Mouse (Mus musculus) thymus, postnatal 10 days (tissue): ENCODE data around the gene Mdm4.
"Not testable (repeated sequence)": the region's sequence is repeated elsewhere in the genome, so short reads cannot be mapped to it uniquely, and the experiment has no call there.

Experiments used
- DNase-seq, 2 experiments: peaks; one replicate each; pipeline ENCODE4 v3.0.0; 2021; ENCODE audit warnings: low spot score in 2 of 2

Gene Mdm4

GRCm38 (mm10) chr1:133053034-133053433 is 22.7 kb upstream of the Mdm4 start:
- no peak for DNase-seq

GRCm38 (mm10) chr1:133051829-133052228 is 21.5 kb upstream of the Mdm4 start:
- no peak for DNase-seq

- DNase-seq, result no peak
Measured at GRCm38 (mm10) chr1:133050001-133050431, 19.7 kb upstream of the Mdm4 start.

GRCm38 (mm10) chr1:133048690-133049089 is 18.3 kb upstream of the Mdm4 start:
- no peak for DNase-seq

- no peak for DNase-seq
Measured at GRCm38 (mm10) chr1:133047575-133047974, 17.2 kb upstream of the Mdm4 start.

GRCm38 (mm10) chr1:133046441-133046931 is 16.1 kb upstream of the Mdm4 start:
- peak; percentile 29 to 54 for DNase-seq

GRCm38 (mm10) chr1:133045861-133046440 is 15.6 kb upstream of the Mdm4 start:
- peak; percentile 60 to 72 for DNase-seq

- DNase-seq, result no peak
Measured at GRCm38 (mm10) chr1:133045011-133045860, 14.9 kb upstream of the Mdm4 start, which contains the start of gene Pik3c2b. Pik3c2b (plus strand) TSS chr1:133045667.

- peak; percentile 49 to 67 for DNase-seq
Measured at GRCm38 (mm10) chr1:133039505-133039949, 9.2 kb upstream of the Mdm4 start.

GRCm38 (mm10) chr1:133034682-133035081 is 4.3 kb upstream of the Mdm4 start:
- not testable (repeated sequence) for DNase-seq

- DNase-seq, result peak; percentile 26 to 28
Measured at GRCm38 (mm10) chr1:133034091-133034460, 3.7 kb upstream of the Mdm4 start.

- peak; percentile 40 to 66 for DNase-seq
Measured at GRCm38 (mm10) chr1:133033316-133034090, 3.1 kb upstream of the Mdm4 start.

- no peak for DNase-seq
Measured at GRCm38 (mm10) chr1:133032981-133033315, 2.6 kb upstream of the Mdm4 start.

- DNase-seq, result no peak
Measured at GRCm38 (mm10) chr1:133029744-133030143, 617 bp downstream of the Mdm4 start.

GRCm38 (mm10) chr1:133027980-133028379 is 2.4 kb downstream of the Mdm4 start:
- no peak for DNase-seq

GRCm38 (mm10) chr1:133027126-133027525 is 3.2 kb downstream of the Mdm4 start:
- DNase-seq, result no peak

- DNase-seq, result not testable (repeated sequence)
Measured at GRCm38 (mm10) chr1:133025796-133026190, 4.6 kb downstream of the Mdm4 start.

GRCm38 (mm10) chr1:133025051-133025795 is 5.1 kb downstream of the Mdm4 start:
- peak; percentile 88 for DNase-seq

- DNase-seq, result no peak
Measured at GRCm38 (mm10) chr1:133024426-133024825, 5.9 kb downstream of the Mdm4 start.

- DNase-seq, result not testable (repeated sequence)
Measured at GRCm38 (mm10) chr1:133023723-133024122, 6.6 kb downstream of the Mdm4 start.

- not testable (repeated sequence) for DNase-seq
Measured at GRCm38 (mm10) chr1:133021971-133022370, 8.4 kb downstream of the Mdm4 start.
